Mouse (Mus musculus): ENCODE measurements around the gene Fau.

The Fau gene

DNA sequence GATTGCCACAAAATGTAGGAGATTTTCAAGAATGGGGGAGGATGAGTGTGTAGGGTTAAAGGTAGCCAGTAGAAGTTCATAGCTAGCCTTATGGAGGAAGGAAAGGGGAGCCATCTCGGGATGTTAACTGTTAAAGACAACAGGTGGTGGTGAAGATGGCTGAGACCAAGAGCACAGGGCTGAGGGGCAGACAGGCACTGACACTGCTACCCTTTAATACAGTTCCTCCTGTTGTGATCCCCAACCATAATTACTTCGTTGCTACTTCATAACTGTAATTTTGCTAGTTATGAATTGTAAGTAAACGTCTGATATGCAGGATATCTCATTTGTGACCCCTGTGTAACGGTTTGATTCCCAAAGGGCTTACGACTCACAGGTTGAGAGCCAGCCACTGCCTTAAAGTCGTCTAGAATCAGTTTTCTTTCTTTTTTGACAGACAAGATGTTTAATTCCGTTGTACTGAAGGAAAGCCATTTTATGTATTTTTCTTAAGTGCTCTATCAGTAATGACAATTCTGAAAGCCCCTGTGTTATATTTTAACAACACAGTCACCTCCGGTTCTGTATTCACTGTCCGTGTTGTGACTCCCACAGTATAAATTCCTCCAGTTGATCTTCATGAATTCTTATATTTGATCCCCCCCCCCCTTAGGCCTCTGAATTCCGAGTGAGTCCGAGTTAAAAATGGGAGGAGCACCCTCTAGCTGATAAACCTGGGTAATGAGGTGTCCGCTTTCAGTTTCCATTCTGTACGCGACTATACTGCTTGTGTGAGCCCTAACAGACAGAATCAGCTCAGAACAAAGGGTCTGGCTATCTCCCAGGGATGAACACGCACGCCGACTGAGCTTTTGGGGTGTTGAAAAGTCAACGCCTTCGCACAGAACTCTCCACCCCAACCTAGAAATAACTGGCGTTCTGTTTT is 12.0 kb upstream of the Fau start:
- no peak for DNase-seq (ENCODE audit: low spot score in 2 of 2)

DNA sequence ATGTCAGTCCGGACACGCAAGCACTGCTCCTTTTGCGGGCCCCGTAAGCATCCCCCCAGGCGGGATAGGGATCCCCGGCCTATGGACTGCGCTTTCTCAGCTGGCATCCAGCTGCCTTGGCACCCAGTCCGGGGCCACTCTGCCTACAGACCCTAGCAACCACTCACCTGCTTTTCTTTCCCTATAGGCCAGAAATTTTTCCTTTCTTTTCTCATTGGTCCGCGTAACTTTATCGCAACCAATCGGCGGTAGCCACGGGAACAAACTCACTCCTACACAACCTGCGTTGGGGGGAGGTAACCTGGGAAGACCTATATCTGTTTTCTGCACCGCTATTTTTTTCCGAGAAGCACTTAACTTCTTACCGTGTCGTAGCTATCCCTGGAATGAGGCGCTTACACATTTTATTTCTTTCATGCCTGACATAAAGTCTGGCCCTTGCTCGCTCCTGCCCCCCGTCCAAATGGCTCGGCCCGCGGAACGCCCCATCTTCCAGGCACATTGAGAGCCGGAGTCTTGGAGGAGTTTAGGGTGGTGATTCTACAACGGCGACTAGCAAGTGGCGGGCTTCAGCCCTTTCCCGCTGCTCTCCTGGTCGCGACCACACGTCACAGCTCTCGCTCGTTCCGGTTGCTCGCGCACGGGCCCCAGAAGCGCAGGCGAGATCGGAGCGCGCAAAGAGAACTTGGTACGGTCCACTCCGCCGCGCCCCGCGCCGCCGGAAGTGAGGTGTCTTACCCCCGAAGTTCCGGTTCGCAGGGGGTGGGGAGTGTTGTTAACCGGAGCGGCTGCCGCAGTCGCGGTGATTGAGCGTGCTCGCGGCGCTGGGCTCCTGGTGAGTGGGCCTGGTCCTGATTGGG is 11.1 kb upstream of the Fau start, which contains the start of gene Syvn1:
TSS of gene Syvn1 (plus strand) at position 283 of the 860 bp plus-strand sequence.
- DNase-seq (ENCODE audit: low spot score in 2 of 2): peak; percentile 88 to 91

DNA sequence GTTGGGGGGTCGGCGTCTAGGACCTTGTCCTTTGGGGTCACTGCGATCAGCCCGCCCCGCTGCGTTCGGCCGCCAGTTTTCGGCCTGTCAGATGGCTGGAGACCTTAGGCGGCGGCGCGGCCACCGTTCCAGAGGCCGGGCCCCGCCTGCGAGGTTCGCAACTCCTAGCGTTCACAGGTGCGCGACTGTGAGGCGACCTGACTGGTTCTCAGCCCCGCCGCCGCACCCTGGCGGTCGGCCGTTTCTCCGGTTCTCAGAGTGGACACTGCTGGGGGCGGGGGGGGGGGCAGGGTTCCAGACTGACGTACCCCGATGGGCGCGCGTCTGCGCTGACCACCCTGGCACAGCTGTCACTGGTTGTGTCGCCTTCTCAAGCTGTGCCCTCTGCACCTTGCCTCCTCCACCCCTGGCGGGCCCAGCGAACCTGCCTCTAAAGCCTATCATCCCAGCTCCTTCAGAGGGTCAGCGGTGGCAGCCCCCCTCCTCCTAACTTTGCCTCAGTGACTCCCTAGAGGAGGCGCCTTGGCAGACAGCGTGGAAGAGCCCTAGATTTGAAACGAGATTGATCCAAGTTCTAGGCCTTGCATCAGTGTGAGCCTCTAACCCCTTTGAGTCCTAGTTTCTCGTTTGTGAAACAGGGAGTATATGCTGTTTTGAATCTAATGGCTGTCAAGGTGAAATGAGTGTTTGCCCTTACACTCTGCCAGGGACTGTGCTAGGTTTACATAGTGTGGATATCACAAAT is 10.3 kb upstream of the Fau start:
- no peak for DNase-seq (ENCODE audit: low spot score in 2 of 2)

DNA sequence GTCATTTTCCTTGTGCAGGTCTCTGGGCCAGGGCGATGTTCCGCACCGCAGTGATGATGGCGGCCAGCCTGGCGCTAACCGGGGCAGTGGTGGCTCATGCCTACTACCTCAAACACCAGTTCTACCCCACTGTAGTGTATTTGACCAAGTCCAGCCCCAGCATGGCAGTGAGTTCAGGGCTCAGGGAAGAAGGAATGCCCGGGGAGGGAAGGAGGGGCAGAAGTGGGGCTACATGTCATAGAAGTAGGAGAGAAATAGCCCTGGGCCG is 9.8 kb upstream of the Fau start:
- no peak for DNase-seq (ENCODE audit: low spot score in 2 of 2)

DNA sequence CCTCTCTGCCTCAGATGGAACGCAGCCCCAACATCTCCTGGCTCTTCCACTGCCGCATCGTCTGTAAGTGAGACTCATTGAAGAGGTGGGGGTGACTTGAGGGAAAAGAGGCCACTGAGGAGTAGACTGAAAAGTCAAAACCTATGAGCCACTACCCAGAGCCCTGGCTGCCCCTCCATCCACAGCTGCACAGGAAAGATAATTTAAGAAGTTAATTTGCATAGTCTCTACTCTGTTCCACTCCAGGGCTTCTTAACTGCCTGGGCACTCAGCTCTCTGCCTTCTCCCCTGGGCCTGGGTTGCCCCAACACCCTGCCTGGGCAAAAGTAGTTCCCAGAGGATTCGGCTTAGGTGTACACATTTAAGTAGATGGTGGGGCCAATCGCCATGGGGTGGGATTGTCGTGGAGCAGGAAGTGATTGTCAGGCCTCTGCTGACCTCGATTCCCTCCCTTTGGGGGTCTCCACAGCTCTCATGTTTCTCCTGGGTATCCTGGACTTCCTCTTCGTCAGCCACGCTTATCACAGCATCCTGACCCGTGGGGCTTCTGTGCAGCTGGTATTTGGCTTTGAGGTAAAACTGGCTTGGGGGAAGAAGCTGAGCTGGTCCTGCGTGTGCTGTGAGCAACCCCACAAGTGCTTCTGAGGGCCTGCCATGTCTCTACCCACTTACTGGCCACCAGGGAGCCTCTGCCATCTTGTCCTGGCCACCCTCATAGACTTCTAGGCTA is 8.8 kb upstream of the Fau start:
- no peak for DNase-seq (ENCODE audit: low spot score in 2 of 2)

DNA sequence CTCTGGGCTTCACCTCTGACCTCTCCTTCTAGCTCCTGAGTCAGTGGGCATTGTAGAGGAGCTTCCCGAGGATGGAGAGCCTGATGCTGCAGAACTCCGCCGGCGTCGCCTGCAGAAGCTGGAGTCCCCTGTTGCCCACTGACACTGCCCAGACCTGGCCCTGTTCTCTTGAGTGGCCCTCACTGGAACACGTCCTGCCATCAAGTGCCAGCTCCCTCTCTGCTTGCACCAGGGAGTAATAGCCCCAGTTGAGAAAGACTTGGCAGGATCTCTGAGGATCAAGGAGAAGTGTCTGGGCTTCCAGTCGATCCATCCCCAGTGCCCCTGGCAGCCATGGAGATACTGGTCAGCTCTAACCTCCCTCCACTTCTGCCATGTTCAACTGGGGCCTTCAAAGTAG is 5.1 kb upstream of the Fau start:
- no peak for DNase-seq (ENCODE audit: low spot score in 2 of 2)

DNA sequence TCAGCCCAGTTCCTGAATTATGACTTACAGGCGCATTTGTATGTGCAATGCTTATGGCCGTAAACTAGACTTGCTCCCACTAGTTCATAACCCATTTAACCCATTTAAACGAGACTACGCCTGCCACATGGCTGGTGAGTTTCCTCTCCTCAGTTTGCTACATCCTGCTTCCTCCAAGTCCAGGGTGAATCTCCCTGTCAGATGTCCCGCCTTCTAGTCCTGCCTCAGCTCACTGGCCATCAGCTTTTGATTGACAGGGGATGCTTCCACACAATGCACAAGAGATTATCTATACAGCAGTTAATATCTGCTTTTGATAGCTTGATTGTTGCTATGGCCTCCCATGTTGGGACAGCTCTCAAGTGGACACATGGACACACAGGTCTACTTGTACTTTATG is 3.3 kb upstream of the Fau start:
- no peak for DNase-seq (ENCODE audit: low spot score in 2 of 2)

DNA sequence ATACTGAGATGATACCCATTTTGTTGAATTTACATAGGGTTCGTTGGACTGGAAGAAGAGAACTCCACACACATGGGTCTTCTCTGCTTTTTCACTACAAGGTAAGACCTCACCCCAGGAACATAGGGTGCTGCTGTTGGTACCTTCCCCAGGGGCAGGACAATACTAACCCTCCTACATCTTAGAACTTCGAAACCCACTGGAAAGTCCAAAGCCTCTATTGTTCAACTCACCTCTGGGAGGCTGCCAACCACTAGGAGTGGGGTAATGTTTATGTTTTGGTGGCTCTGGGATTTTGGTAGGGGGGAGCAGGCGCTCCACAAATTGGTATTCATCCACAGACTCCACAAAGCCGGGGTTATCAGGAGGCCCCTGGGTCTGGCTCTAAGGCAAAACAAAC is 948 bp upstream of the Fau start:
- DNase-seq (ENCODE audit: low spot score in 2 of 2): no peak

DNA sequence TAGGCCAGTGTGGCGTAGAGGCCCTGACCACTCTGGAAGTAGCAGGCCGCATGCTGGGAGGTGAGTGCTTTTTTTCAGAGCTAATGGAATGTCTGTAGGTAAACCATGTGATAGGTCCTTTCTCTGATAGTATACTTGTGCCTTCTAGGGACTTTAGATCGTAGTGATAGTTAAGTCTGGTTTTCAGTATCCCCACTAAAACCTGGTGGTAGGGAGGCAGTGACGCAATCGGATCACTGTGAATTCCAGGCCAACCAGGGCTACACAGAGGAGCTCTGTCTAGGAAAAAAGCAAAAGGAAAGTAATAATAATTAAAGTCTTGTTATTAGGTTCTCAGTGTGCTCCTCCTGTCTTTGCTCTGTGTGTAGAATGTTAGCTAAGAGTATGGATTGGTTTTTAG is 869 bp downstream of the Fau start:
- no peak for DNase-seq (ENCODE audit: low spot score in 2 of 2)

DNA sequence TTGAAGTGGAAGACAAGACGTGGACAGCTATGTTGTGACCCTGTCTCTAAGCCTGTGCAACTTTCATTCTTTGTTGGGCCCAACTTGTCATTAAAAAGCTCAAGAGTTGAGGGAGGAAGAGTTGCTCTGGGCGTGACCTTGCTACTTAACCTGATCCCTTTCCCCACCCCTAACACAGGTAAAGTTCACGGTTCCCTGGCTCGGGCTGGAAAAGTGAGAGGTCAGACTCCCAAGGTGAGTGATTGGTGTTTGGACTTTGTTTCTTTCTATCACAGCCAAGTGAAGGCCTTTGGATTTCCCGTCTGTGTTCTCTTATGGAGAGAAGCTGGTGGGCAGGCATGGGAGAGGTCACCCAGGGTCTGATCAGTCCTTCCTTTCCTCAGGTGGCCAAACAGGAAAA is 1.3 kb downstream of the Fau start:
- no peak for DNase-seq (ENCODE audit: low spot score in 2 of 2)

DNA sequence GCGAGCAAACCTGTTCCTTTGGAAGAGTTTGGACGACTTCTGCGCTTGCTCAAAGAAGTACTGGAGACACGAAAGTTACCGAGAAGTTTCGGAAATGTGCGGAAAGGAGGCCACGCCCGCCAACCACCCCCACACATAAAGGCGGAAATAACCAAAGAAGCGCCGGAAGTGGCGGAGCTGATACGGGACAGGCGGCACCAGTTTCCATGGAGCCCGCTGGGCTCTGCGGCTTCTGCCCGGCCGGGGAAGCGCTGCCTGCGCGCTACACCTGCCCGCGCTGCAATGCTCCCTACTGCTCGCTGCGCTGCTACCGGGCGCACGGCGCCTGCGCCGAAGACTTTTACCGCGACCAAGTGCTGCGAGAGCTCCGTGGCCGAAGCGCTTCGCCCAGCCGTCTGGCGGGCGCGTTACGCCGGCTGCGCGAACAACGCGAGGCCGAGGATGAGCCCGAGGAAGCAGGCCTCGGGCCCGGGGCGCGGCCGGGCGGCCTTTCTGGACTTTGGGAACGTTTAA is 3.4 kb downstream of the Fau start, which contains the start of gene Znhit2:
TSS of gene Znhit2 (plus strand) at position 172 of the 513 bp plus-strand sequence.
- DNase-seq (ENCODE audit: low spot score in 2 of 2): peak; percentile 89 to 93

DNA sequence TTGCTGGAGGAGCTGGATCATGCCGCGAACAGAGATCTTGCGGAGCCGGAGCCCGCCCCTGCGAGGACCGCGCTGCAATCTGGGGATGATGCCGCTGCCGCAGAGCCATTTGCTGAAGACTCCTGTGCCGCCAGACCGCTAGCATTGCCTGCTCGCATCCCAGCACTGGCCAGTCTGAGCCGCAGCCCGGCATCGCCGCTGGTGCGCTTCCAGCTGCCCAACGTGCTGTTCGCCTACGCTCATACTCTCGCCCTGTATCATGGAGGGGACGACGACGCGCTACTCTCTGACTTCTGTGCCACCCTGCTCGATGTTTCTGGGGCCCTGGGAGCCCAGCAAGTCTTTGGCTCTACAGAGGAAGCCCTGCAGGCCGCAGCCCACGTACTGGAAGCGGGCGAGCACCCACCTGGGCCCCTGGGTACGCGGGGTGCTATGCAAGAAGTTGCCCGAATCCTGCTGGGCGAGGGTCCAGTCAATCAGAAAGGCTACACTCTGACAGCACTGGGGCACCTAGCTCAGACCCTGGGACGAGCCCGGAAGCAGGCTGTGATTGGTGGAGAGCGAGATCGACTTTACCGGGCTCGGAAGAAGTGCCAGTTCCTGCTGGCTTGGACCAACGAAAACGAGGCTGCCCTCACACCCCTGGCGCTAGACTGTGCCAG is 4.1 kb downstream of the Fau start:
- DNase-seq (ENCODE audit: low spot score in 2 of 2): no peak

DNA sequence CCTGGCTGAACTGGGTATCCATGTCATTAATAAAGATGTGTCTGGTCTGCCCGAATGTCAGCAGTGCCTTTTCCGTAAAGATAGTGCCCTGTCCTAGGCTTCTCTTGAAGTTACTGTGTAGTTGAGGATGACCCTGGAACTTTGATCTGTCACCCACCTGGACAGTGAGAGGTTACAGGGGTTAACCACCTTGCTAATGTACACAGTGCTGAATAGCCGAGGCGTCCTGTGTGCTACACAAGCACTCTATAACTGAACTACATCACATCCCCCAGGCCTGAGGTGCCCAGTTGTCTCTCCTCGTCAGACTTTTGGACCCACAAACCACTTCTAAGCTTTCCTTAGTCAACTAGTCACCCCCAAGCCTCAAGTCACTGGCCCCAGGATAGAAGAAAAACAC is 4.8 kb downstream of the Fau start:
- no peak for DNase-seq (ENCODE audit: low spot score in 2 of 2)

DNA sequence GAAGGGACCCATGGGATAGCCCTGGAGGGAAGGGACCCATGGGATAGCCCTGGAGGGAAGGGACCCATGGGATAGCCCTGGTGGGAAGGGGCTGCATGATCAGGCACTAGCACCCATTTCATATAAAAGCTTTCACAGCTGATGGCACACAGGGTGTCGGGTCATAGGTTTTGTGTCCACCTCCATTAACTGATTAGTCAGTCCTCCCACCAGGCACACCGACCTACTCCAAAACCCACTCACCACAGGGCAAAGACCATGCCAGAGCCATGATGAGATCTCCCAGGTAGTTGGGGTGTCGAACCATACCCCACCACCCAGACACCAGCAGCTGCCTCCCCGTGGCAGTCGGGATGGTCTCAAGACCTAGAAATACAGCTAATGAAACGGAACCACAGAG is 5.4 kb downstream of the Fau start:
- DNase-seq (ENCODE audit: low spot score in 2 of 2): no peak

DNA sequence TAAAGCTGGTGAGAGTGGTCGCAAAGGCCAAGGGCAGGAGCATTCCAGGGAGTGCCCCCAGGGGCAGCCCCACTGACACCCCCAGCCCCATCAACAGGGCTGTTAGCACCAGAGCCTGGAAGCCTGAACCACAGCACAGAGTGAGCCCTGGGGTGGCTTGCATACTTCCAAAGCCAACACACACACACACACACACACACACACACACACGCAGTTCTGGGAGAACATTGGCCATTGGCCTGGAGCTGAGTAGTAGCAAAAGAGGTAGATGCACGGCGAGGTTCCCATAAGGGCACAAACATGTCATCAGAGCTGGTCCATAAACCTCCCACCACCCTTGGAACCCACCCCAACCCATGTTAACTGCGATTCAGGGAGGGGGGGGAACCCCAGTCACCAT is 8.9 kb downstream of the Fau start:
- DNase-seq (ENCODE audit: low spot score in 2 of 2): no peak

DNA sequence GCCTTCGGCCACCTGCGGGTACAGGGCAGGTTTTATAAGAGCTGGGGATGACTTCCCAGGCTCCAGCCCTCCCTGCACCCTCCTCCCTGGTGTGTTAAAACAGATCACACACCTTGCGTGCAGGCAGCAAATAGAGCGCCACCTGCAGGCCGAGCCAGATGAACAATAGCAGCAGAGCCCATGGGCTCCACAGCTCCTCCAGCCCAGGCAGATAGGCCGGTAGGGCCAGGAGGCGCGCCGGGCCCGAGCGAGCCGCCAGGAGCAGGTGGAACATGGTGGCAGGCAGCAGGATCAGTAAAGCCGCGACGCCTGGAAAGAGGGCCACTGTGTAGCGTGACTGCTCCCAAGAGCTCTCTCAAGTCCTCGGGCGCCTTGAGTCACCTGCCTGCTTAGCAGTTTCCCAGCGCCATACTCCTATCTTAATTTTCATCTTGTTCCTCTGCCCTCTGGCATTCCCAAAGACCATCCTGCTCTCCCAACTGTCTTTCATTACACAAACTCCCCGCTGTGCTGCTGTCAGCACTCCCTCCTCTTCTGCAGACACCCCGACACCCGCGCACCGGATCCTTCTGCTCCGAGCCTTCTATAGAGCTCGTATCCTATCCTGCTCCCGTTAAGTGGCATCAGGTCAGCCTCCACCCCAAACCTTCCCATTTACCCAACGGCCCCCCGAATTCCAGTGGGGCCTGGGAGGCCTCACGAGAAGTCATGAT is 9.5 kb downstream of the Fau start:
- DNase-seq (ENCODE audit: low spot score in 2 of 2): peak; percentile 76 to 77

DNA sequence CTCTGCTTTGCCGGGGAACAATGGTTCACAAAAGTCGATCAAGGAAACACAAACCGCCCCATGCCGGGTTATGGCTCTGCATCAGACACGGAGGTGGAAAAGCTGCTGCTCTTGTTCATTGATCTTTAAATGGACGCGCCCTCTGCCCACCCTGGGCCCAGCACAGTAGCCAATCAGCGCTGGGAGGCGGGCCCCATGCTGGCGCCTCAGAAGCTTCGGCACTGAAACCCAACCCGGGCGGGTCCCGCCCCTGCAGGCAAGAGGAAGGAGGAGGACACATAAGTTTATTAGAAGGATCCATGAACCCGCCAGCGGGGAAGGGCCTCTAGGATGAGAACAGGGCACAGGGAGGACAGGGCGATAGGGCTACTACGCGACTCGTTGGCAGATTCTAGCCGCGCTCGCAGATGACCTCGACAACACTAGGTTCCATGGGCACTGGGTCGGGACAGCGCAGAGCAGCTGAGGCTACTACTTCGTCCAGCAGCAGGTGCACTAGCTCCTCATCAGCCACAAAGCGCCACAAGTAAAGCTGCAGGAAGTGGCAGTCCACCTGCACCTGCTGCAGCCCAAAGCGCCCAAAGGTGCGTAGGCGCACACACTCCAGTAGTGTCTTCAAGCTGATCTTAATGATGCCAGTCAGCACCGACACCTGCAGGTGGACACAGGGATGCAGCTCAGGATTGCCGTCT is 10.2 kb downstream of the Fau start, which contains the start of gene Tm7sf2:
TSS of gene Tm7sf2 (minus strand) at position 650 of the 692 bp plus-strand sequence.
- DNase-seq (ENCODE audit: low spot score in 2 of 2): peak; percentile 81 to 85

DNA sequence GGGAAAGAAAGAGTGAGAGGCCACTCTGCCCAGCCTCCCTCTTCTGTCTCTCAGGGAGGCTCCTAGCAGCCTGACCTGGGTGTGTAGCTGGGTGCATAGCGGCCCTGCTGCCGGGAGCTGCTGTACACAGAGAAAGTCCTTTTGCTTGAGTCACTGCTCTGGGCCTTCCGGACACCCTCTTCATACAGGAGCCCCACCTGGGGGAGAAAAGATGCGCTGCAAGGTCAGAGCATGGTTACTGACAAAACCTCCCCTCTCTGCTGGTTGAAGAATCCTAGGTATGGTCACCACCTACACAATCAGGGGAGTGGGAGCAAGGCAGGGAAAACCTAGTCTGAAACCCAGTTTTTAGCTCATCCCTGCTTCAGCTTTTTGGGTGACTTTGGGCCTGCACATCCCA is 11.3 kb downstream of the Fau start:
- no peak for DNase-seq (ENCODE audit: low spot score in 2 of 2)

DNA sequence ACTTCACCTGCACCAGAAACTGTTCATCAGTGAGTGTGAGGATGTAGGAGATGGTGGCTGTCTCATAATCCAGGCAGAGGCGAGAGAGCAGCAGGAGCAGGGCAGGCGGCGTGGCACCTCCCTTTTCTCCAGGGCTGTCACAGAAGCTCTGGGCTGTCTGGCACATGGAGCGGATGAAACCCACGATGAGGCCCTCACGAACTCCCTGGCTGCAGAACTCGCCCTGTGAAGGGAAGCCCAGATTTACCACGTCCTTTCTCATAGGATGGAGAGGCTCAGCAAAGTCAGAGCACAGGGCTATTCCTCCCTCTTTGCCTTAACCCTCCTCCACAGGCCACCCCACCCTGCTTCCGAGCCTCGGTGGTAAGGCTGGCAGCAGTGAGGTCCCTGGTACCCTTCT is 12.2 kb downstream of the Fau start:
- no peak for DNase-seq (ENCODE audit: low spot score in 2 of 2)
